Mouse (Mus musculus) midbrain, embryonic 16.5 days (tissue): Measurements from ENCODE around the gene Bid. TPM values are rescaled to one million over a fixed set of nuclear protein-coding genes. Genes with fewer than 3 reads are reported as not detected.

Experiments used
- ATAC-seq: fragments of 200-750 bp; cut with Nextera tagmentation; 2 replicates; pipeline ENCODE4 v1.8.0; 2017; ENCODE audit warnings: moderate TSS enrichment
- H3K27ac ChIP-seq: fragments of 300-500 bp; sonication (generic); 2 replicates; pipeline ENCODE4 v1.5.1; 2014; ENCODE audit warnings: mild to moderate bottlenecking, low read length, mixed read lengths
- H3K27me3 ChIP-seq: fragments of 300-500 bp; sonication (generic); 2 replicates; pipeline ENCODE4 v1.6.1; 2014; ENCODE audit warnings: low read depth, low read length, mixed read lengths; ENCODE audit not compliant: control insufficient read depth, insufficient read depth
- H3K36me3 ChIP-seq: fragments of 300-500 bp; sonication (generic); 2 replicates; pipeline ENCODE4 v1.6.1; 2014; ENCODE audit warnings: mild to moderate bottlenecking, low read length, moderate library complexity, mixed read lengths; ENCODE audit not compliant: control insufficient read depth, insufficient read depth
- H3K4me1 ChIP-seq: fragments of 300-500 bp; sonication (generic); 2 replicates; pipeline ENCODE4 v1.6.1; 2014; ENCODE audit warnings: mild to moderate bottlenecking, low read length, mixed read lengths; ENCODE audit not compliant: control insufficient read depth, insufficient read depth
- H3K4me2 ChIP-seq: fragments of 300-500 bp; sonication (generic); 2 replicates; pipeline ENCODE4 v1.6.1; 2014; ENCODE audit warnings: mild to moderate bottlenecking, low read length, mixed read lengths
- H3K4me3 ChIP-seq: fragments of 300-500 bp; sonication (generic); 2 replicates; pipeline ENCODE4 v1.5.1; 2014; ENCODE audit warnings: low read depth, mild to moderate bottlenecking, low read length, moderate library complexity, mixed read lengths
- H3K9ac ChIP-seq: fragments of 300-500 bp; sonication (generic); 2 replicates; pipeline ENCODE4 v1.6.1; 2014; ENCODE audit warnings: low read depth, low read length, mixed read lengths
- H3K9me3 ChIP-seq: fragments of 300-500 bp; sonication (generic); replicated peaks from 2 replicates; pipeline ENCODE4 v1.6.1; 2014; ENCODE audit warnings: mild to moderate bottlenecking, low read length, mixed read lengths; ENCODE audit not compliant: control insufficient read depth, poor library complexity, severe bottlenecking
- WGBS: fragments of 180-500 bp; shearing (Covaris S2); extraction: QIAGEN DNeasy Blood & Tissue Kit; methylation state at CpG from one replicate; pipeline ENCODE4 v1.1.7; 2014; 5-methylcytosine and 5-hydroxymethylcytosine counted together
- polyA plus RNA-seq: library from polyadenylated mRNA; unstranded; fragments of >200 nt; fragmentation: Nextera tagmentation; extraction: Ambion mirVana; gene quantifications from 2 replicates; pipeline ENCODE4 v1.2.1, GENCODE M21; 2015

The Bid gene
- polyA plus RNA-seq, 1 experiment from 2014 or later: 51.5 TPM

DNA sequence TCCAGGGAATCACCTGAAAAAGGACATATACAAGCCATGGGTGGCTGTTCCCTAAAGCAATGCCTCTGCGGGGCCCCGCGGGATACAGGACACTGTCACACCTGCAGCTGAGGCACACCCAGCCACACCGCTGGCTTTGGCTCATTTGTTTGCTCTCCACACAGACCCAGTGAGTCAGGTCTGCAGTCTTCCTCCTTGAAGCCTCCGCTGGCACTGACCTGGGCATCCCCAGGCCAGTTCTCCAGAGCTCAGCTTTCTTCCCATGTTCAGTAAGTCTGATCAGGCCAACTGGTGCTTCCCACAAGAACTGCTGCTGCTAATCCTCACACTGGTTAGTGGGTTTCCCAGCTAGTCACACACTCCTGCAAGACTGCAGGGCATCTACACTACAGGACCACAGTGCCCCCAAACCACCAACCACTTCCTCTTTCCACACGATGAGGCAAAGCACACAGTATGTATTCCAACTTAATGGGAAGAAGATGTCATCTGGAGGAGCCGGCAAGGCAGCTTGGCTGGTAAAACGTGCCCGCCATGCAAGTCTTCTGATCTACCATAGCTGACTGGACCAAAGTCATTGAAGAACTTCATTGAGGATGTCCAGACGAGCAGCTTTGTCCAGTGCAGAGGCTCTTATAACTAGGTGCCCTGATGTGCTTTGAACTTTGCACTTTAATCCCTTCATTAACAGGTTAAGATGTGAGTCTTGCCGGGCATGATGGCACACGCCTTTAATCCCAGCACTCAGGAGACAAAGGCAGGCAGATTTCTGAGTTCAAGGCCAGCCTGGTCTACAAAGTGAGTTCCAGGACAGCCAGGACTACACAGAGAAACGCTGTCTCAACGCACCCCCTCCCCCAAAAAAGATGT, 14.6 kb downstream of the Bid start:
- H3K4me3 ChIP-seq: no peak overlapping the region
- ATAC-seq: no peak
- 87% methylated on average over 14 of the region's 14 CpGs for WGBS
- no peaks in the 10 kb centered on the region for H3K27me3 ChIP-seq
- no peaks in the 10 kb centered on the region for H3K9me3 ChIP-seq
- H3K27ac ChIP-seq: no peak overlapping the region
- no peaks in the 10 kb centered on the region for H3K36me3 ChIP-seq
- no peaks in the 10 kb centered on the region for H3K4me1 ChIP-seq
- no peak overlapping the region for H3K4me2 ChIP-seq
- no peak overlapping the region for H3K9ac ChIP-seq

- no peak overlapping the region for H3K4me3 ChIP-seq
- WGBS: 77% methylated on average over 6 of the region's 6 CpGs
- H3K4me1 ChIP-seq: no peaks in the 10 kb centered on the region
- no peak overlapping the region for H3K9ac ChIP-seq
- no peak overlapping the region for H3K27ac ChIP-seq
- H3K27me3 ChIP-seq: no peaks in the 10 kb centered on the region
- peaks cover 3% of the 10 kb centered on the region; the same call in 1 of the 2 replicates for H3K36me3 ChIP-seq
- H3K9me3 ChIP-seq: no peaks in the 10 kb centered on the region
- ATAC-seq: no peak
- H3K4me2 ChIP-seq: no peak overlapping the region
Observed at GRCm38 (mm10) chr6:120898188-120898833, 18.3 kb downstream of the Bid start.

- no peak overlapping the region for H3K4me3 ChIP-seq
- H3K27ac ChIP-seq: no peak overlapping the region
- H3K27me3 ChIP-seq: no peaks in the 10 kb centered on the region
- peaks cover 14% of the 10 kb centered on the region; the same call in 1 of the 2 replicates for H3K36me3 ChIP-seq
- ATAC-seq: no peak
- no peaks in the 10 kb centered on the region for H3K4me1 ChIP-seq
- no peak overlapping the region for H3K4me2 ChIP-seq
- H3K9ac ChIP-seq: no peak overlapping the region
- 95% methylated on average over 9 of the region's 9 CpGs for WGBS
- no peaks in the 10 kb centered on the region for H3K9me3 ChIP-seq
Observed at GRCm38 (mm10) chr6:120894524-120894923, 22.1 kb downstream of the Bid start.

- ATAC-seq: no peak
- H3K4me1 ChIP-seq: no peaks in the 10 kb centered on the region
- WGBS: 97% methylated on average over 9 of the region's 9 CpGs
- H3K27ac ChIP-seq: no peak overlapping the region
- no peaks in the 10 kb centered on the region for H3K27me3 ChIP-seq
- H3K9ac ChIP-seq: no peak overlapping the region
- H3K36me3 ChIP-seq: peaks cover 14% of the 10 kb centered on the region; the same call in 1 of the 2 replicates
- no peaks in the 10 kb centered on the region for H3K9me3 ChIP-seq
- H3K4me2 ChIP-seq: no peak overlapping the region
- H3K4me3 ChIP-seq: no peak overlapping the region
Observed at GRCm38 (mm10) chr6:120894089-120894488, 22.6 kb downstream of the Bid start.

GRCm38 (mm10) chr6:120886696-120887095, 30.0 kb downstream of the Bid start:
- no peak for ATAC-seq
- Histone ChIP-seq H3K9ac (no peak overlapping the region), H3K4me3 (no peak overlapping the region), H3K9me3 (no peaks in the 10 kb centered on the region), H3K27me3 (no peaks in the 10 kb centered on the region), H3K4me2 (no peak overlapping the region), H3K4me1 (no peaks in the 10 kb centered on the region), H3K36me3 (peaks cover 25% of the 10 kb centered on the region), H3K27ac (no peak overlapping the region)
- WGBS: 94% methylated on average over 17 of the region's 17 CpGs

DNA sequence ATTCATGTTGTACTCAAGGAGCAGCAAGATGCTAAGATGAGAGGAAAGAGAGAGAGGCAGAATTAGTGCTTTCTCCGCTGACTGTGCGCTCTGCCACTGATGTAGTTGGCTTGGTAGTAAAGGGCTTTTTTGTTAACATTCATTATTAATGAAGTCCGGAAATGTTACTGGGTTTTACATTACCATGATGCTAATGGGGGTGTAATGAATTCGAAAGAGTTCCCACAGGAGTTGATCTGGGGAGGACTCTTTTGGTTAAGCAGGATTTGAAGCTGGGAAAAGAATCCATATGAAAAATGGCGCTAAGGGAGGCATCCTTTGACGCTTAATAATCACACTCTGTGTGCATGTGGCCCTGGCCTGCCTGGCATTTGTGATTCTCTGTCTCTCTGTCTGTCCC, 32.2 kb downstream of the Bid start:
- ATAC-seq: no peak
- Histone ChIP-seq H3K27ac (no peak overlapping the region), H3K36me3 (peaks cover 14% of the 10 kb centered on the region), H3K9me3 (no peaks in the 10 kb centered on the region), H3K4me1 (no peaks in the 10 kb centered on the region), H3K9ac (no peak overlapping the region), H3K4me3 (no peak overlapping the region), H3K4me2 (no peak overlapping the region), H3K27me3 (no peaks in the 10 kb centered on the region)
- WGBS: 50% methylated on average over 6 of the region's 6 CpGs

- Histone ChIP-seq H3K9ac (no peak overlapping the region), H3K4me3 (no peak overlapping the region), H3K27me3 (no peaks in the 10 kb centered on the region), H3K36me3 (peaks cover 6% of the 10 kb centered on the region; the same call in 1 of the 2 replicates), H3K9me3 (no peaks in the 10 kb centered on the region), H3K4me1 (no peaks in the 10 kb centered on the region), H3K4me2 (no peak overlapping the region), H3K27ac (no peak overlapping the region)
- ATAC-seq: no peak
- 92% methylated on average over 5 of the region's 5 CpGs for WGBS
Observed at GRCm38 (mm10) chr6:120879046-120879445, 37.6 kb downstream of the Bid start.

DNA sequence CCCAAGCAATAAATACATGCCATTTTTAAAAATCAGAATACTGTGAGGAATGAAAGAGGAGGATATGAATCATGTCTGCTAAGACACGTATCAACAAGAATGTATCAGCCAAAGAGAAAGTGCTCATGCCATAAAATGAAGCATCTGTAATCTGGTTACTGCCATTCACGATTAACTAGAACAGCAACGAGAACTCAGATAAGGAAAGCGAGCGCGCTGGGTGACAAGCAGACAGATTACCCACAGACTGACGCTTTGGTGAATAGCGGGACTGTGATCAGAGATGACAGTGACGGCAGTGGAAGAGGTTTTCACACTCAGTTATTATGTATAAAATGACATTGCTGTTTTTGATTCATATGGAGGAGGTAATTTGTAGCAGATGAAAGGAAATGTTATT, 42.8 kb downstream of the Bid start:
- no peak for ATAC-seq
- Histone ChIP-seq H3K9me3 (no peaks in the 10 kb centered on the region), H3K4me2 (no peak overlapping the region), H3K9ac (no peak overlapping the region), H3K4me3 (no peak overlapping the region), H3K27me3 (no peaks in the 10 kb centered on the region), H3K4me1 (no peaks in the 10 kb centered on the region), H3K27ac (no peak overlapping the region), H3K36me3 (peaks cover 9% of the 10 kb centered on the region; the same call in 1 of the 2 replicates)
- WGBS: 70% methylated on average over 9 of the region's 9 CpGs

GRCm38 (mm10) chr6:120871286-120871685, 45.4 kb downstream of the Bid start:
- Histone ChIP-seq H3K4me2 (no peak overlapping the region), H3K4me3 (no peak overlapping the region), H3K27ac (no peak overlapping the region), H3K9me3 (no peaks in the 10 kb centered on the region), H3K4me1 (no peaks in the 10 kb centered on the region), H3K9ac (no peak overlapping the region), H3K27me3 (no peaks in the 10 kb centered on the region), H3K36me3 (peaks cover 7% of the 10 kb centered on the region; the same call in 1 of the 2 replicates)
- WGBS: 89% methylated on average over 2 of the region's 2 CpGs
- no peak for ATAC-seq
